Mouse (Mus musculus) mouse trophoblast stem cell (cell line): ENCODE results near the gene Adipor2.
"Not testable (repeated sequence)": the region's sequence is repeated elsewhere in the genome, so short reads cannot be mapped to it uniquely, and the experiment has no call there.

Source experiments
- in situ Hi-C, 2 experiments: fragments of 300-500 bp; cut with MseI, MboI; formaldehyde crosslinking; loops; 2 replicates in 1 of 2; 3 replicates in 1 of 2; pipeline ENCODE4 v1.15.1; 2025

Gene Adipor2

DNA sequence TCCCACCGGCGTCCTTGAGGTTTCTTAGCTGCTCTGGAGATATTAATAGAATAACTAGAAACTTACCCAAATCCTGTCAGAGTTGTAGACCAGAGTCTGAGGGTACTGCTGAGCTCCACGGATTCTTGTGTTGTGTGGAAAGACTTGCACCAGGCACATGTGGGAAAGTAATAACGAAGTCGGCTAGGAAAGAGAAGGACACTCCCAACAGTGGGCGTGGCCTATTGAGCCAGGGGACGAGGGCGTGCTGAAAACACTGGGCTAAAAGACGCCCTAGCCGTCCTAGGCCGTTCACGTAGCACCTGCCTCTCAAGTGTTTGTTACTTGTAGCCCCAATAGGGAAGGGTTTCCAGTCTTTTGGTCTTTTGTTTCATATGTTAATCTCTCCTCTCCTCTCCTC lies at the start of gene Adipor2:
Adipor2 (minus strand) TSS at position 351 of the 400 bp plus-strand sequence.
- in situ Hi-C loops: no loop called here

DNA sequence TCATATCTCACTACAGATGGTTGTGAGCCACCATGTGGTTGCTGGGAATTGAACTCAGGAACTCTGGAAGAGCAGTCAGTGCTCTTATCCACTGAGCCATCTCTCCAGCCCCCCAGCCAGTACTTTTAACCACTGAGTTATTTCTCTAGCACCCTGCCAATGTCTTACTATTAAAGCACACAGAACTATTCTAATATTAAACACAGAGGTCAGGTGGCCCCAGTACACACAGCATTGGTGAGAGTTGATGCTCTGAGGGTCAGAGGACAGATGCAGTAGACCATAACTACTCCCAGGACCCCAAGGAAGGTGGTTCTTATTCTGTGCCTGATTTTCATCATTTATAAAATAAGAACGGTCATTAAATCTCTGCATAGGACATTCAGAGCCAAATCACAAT lies 48.7 kb upstream of the Adipor2 start:
- in situ Hi-C loops: no loop called here

DNA sequence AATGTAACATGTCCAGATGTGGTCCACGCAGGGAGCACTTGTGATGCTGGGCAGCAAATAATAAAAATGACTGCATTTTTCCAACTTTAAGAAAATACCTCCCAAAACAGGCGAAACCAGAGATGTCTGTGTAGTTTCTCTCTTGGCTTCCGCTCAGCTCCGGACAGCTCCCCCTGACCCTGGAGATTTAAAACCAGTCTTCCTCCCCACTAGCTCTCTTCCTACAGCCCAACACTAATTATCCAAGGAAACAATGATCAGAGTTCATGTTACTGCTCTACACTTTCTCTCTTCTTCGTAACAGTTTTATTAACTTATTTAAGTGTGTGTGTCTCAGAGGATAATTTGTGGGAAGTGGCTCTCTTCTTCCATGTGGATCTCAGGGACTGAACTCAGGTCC lies 42.9 kb upstream of the Adipor2 start:
- in situ Hi-C loops: no loop called here

DNA sequence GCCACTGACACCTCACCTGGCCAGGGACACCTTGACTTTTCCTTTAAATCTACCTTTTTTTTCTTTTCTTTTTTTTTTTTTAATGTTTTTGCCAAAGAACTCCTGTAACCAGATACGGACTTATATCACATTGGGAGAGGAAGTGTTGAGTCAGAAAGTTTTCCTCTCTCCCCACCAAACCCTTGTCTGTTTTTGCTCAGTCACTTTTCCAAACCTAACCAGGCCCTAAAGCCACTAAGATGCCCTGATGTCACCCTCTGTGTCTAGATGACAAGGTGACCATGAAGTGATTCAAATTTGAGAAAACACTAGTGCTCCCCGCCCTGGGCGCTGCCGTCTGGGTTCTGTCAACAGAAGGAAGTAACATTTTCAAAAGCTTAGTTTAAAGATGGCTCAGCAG lies 41.5 kb upstream of the Adipor2 start:
- in situ Hi-C loops: no loop called here

DNA sequence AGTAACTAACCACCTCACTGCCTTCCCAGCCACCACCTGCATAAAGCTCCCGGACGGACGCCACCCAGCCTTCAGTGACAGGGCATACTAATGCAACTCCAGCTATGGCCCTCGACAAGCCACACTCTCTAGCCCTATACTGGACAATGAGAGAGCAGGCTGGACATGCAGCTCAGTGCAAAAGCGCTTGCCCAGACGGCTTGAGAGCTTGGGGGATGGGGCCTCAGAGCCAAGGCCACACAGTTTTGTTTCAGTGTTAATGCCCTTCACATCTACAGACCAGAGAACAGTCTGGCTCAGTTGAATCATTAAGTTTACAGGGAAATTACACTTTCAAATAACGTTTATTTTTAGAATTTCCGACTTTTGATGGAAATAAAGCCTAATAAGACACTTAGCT lies 40.7 kb upstream of the Adipor2 start:
- in situ Hi-C loops: no loop called here

DNA sequence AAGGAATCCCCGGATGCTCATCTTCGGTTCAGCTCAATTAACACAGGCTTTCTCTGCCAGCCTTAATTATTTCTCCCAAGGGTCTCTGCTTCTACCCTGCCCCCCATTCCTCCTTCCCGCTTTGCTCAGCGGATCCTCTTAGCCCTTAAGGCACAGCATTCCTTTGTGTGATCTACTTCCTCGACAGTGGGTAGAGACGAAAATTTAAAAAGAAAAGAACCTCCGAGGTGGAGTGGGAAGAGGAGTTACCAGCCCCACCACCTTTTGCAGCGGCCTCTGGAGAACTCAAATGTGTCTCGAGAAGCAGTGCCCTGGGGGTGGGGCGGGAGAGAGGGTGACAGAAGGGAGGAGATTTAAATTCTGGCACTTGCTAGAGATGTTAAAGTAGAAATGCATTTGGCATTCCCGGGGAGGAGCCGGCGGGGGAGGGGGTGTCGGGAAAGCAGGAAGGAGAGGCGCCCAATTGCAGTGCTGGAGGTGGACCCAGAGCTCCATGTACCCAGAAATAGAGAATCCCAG lies 34.5 kb upstream of the Adipor2 start:
- in situ Hi-C loops: no loop called here

DNA sequence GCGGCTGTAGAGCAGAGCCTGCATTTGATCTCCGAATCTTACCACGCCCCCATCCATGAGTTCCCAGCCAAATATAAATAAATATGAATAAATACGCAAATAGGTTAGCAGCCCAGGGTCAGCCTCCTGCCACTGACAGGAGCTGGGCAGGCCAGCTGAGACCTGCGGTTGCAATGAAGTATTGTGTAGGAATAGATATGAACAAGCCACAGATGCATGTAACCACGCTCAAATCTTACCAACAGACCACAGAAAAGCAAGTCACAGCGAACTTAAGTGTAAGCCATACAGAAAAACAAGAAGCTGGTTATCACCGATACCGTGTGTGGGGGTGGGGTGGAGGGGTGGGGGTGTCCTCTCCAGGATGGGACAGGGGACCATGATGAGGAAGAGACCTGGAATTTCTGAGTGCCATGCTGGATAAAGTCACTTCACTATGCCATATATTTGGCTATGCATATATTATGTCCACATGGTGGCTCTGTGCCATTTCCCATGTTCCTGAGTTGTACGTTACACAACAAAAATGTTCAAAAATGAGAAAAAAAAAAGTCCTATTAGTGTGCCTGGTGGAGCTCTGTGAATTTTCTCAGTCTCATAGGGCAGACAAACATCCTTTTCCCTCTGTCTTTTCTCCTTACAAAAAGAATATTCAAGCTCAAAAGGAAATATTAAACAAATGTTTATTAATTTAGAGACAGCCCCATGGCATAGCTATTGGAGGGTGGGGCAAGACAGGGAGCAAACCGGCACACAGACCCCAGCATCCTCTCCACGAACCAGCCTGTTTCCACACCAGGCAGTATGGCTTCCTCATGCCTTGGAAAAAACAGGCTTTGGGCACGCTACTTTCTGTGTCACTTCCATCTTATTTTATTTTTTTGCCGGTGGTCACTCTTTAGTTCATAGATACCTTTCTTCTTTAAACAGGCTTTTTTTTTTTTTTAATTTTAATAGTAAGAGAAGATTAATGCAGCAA lies 33.8 kb upstream of the Adipor2 start:
- in situ Hi-C loops: no loop called here

DNA sequence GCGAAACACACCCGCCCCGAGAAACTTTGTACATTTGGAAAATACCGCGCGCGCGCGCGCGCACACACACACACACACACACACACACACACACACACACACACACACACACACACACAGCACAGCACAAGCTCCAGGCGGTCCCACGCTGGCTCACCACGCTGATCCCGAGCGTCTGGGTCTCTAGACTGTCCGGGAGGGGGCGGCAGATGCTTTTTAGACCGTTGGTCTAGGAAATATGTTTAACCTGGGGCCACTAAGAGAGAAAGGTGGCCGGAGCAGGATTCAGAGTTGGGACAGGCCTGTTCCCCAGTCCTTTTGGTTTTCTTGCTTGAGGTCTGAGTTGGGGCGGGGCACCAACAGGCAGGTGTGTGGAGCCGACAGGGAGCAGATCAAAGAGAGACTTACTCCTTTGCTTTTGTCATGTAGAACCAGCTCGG lies 31.6 kb upstream of the Adipor2 start:
- in situ Hi-C loops: no loop called here

DNA sequence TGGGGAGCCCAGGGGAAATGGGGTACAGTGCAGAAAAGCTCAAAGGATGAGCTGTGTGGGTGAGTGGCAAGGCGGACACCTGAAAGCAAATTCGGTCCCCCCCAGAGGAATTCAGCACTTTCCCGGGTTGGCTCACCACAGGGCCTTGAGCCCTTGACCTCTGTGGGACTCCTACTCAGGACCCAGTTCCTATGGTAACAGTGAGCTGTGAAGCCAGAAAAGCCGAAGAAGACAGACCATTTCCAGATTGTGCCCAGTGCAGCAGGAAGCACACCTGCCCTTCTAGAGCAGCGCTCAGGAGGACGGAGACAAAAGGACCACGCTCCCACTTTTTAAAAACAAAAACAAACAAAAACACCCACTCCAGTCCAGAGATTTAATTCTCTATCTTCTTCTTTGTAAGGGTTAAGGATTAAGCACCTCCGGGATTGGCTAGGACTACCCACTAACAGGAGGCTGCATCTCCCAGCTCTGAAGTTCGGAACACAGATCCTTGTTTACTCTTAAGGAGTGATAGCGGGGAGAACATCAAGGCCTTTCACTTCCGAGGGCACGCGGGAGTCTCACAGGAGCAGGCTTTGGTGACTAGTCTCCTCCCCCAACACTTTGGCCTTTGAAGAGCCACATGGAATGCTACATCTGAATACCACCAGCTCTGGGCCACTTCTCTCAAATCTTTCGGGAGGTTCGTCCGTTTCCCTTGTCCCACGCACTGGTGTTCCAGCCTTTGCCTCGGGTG lies 31.0 kb upstream of the Adipor2 start:
- in situ Hi-C loops: no loop called here

DNA sequence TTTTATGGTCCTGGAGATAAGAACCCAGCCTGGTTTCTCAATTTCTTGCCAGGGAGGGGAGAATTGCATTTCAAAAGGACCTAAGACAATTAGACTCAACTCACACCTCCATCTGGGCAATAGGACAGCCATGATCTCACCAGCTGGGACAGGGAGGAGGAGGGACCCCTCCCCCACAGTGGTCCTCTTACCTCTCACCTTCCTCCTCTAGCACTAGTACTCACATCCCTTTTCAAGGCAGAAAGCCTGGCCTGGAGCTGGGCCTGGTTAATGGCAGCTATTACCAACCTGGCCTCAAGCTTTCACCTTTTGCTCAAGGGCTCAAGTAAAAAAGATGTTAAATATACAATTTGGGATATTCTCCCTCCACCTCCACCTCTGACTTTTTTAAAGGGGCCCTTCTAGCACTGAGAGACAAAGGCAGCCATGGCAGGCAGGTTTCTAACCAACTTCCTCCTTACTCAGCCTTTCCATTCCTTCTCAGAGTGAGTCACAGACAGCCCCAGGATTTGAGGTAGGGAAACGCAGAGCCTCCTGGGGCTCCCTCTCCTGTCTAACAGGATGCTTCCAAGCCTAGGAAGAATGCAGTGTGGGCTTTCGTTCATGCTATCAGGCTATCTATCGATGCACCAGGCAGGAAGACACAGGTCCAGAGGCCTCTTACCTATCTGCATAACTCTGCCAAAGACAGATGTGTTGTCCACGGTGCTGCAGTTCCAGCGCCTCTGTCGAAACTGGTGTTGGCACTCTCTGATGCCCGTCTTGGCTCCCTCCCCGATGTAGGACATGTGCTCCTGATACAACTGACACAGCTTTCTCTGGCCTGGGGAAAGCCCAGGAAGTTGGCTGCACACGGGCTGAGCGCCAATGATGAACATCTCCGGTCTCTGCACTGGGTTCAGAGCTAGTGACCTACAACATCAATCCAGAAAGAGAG lies 28.4 kb upstream of the Adipor2 start:
- in situ Hi-C loops: no loop called here

DNA sequence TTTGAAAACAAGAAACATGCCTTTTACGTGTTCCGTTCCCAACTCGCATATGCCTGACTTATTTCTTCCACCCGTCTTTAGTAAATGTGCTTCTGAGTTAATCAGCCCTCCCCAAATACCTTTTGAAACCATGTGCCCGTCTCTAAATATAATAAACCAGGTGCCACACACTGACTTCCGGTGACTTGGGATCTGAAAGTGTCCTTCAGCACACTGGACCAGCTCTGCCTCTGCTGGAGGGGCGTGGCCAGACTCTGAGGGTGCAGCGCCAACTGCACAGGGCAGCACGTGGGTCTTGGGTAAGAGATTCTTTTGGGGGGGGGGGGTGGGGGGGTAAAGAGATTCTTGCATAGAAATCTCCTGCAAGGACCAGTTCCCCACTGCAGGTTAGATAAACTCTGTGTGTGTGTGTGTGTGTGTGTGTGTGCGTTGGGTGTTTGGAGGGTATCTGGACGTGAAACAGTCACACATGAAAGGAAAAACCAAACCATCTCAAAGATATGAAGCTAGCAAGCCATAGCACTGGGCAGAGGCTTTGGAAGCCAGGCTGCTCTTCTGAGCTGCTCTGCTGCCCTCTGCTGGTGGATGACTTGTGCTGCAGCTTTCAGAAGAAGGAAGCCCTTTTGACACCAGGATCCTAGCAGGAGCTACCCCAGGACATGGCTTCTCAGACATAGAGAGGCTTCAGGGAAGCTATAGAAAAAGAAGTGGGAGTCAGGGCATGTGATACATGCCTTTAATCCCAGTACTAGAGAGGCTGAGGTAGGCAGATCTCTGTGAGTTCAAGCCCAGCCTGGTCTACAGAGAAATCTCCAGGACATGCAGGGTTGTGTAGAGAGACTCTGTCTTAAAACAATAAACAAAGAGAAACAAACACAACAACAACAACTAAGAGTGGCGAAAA lies 26.5 kb upstream of the Adipor2 start:
- in situ Hi-C loops: no loop called here

DNA sequence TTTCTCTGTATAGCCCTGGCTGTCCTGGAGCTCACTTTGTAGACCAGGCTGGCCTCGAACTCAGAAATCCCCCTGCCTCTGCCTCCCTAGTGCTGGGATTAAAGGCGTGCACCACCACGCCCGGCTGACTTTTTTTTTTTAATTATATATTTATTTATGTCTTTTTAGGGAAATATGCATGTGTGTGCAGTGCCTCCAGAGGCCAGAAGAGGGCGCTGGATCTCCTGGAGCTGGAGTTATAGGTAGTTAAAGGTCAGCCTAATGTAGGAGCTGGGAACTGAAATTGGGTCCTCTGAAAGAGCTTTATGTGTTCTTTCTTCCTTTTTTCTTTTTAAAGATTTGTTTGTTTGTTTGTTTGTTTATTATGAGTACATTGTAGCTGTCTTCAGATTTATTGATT lies 25.2 kb upstream of the Adipor2 start:
- in situ Hi-C loops: not testable (repeated sequence)

DNA sequence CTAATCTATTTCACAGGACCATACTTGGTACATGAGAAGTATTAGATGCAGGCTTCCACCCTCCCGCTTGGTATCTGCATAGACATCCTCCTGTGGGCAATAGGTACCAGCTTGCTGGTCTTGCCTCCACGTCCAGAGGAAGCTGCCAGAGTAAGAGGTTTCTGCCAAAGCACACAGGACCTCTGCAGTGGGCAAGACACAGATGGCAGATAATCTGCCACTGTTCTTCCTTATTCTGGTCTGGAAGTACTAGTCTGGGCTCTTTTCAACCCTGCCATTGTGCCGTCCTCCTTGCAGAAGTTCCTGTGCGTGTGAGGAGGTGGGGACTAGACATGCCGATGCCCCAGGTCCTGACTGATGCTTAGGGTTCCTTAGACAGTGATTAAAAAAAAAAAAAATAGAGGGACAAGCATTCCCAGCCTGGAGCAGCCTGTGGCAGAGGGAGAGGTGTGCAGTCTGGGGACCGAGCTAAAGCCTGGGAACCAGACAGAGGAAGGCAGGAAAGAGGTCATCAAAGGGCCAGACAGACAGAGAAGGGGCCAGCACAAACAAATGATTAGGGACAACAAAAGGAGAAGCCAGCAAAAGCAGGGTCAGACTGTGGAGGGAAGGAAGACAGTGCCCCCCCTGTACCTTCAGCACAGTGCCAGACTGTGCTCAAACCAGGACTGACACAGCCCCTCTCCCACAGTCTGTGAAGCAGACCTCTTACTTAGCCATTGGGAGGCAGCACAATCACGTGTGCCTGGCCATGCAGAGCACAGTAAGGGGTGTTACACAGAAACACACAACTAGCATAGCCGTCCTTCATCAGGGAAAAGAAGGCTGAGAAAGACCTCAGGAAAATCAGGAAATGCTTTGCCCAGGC lies 20.6 kb upstream of the Adipor2 start:
- in situ Hi-C loops: loop anchor here in 1 of 2 experiments (10.0 kb wide), 1 partner anchor 213 kb away; no protein-coding TSS in a partner anchor

DNA sequence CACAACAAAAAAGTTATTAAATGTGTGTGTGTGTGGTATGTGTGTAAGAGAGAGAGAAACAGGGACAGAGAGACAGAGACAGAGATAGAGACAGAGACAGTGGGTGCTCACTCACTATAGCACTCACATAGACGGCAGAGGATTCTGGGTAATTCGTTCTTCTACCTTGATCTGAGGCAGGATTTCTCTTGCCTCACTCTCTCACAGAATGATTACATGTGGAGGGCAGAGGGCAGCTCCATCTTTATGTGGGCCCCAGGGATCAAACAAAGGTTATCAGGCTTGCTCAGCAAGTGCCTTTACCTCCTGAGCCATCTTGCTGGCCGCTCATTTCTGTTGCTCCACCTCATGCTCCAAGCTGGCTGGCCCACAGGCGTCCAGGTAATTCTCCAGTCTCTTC lies 16.9 kb upstream of the Adipor2 start:
- in situ Hi-C loops: loop anchor here in 1 of 2 experiments (10.0 kb wide), 1 partner anchor 210 kb away; no protein-coding TSS in a partner anchor

DNA sequence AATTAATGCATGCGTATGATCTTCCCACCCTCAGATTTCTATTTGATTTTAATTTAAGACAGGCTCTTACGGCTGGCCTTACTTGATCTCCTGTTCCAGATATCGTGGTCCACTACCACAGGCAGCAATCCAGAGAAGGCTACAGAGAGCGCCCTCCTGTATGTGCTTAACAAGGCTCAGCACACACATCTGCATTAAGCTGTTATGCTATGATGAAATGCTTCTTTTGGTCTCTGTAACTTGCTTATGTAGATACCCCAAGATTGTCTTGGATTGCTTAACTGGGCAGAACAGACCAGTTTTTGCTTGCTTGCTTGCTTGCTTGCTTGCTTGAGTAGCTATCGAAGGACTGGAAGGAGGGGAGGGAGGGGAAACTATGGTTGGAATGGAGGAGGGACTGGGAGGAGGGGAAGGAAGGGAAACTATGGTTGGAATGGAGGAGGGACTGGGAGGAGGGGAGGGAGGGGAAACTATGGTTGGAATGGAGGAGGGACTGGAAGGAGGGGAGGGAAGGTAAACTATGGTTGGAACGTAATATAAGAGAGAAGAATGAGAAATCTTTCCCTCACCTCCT lies 14.3 kb upstream of the Adipor2 start:
- in situ Hi-C loops: loop anchor here in 1 of 2 experiments (10.0 kb wide), 1 partner anchor 207 kb away; no protein-coding TSS in a partner anchor

DNA sequence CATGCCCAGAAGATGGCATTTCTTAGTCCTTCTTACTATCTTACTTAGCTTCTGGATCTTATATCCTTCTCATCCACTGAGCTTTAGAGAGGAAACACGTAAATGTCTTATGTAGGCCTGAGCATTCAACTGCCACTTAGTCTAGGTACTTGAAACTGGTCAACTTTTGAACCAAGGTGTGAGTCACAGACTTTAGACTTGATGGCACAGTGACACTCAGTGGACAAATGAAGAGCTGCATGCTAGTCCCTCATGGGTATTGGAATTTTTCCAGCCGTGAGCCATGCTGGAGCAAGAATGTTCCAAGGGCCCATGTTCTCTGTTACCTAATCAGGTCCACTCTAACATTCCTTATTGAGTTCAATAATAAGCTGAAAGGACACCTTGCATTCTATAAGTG lies 13.0 kb upstream of the Adipor2 start:
- in situ Hi-C loops: loop anchor here in 1 of 2 experiments (10.0 kb wide), 1 partner anchor 206 kb away; no protein-coding TSS in a partner anchor

DNA sequence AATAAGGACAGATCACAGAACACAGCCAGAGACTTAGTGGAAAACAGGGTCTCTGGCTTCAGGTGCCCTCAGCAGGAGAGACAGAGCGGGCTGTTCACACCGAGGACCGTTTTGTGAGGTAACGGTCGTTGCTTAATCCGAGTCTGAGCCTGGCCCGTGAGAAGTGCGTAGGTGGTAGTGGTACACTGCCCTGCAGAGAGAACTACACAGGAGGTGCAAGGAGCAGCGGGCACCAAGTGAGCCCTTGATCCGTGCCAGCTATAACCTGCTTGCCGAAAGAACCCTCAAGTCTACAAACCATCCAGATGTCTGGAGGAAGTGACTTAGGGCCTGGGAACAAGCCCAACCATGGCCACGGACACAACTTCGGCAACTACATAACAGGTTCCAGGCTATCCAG lies 11.8 kb upstream of the Adipor2 start:
- in situ Hi-C loops: loop anchor here in 1 of 2 experiments (10.0 kb wide), 1 partner anchor 205 kb away; no protein-coding TSS in a partner anchor

DNA sequence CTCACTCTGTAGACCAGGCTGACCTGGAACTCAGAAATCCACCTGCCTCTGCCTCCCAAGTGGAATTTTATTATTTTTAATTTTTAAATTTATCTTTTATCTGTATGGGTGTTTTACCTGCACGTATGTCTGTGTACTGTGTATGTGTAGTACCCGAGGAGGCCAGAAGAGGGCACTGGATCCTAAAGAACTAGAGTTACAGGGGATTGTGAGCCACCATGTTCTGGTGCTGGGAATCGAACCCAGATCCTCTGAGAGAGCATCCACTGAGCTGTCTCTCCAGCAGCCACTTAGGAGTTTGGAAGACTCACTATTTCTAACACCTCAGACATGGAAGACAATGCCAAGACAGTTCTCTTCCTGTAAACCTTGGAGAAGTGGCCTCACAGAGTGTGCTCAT lies 11.1 kb upstream of the Adipor2 start:
- in situ Hi-C loops: loop anchor here in 1 of 2 experiments (10.0 kb wide), 1 partner anchor 204 kb away; no protein-coding TSS in a partner anchor
